Mouse (Mus musculus): ENCODE data around the gene Ankdd1b.

DNA sequence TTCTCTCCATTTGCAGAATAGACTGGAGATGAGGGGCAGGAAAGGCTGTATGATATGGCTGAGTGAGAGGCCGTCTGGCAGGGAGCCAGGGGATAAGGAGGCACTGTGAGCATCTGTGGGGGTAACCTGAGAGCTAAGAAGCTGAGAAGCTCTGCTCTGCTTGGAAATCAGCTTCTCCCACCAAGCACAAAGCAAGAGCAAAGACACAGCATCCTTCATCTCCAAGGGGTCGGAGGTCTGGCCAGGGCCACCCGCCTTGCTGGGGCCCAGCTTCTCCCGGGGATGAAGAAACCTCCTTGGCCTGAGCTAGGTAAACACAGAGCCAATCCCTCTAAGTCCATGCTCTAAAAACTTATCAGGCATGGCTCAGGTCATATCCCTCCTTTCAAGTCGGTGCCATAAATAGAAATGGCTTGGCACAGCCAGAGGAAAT is 36.1 kb downstream of the Ankdd1b start:
- no peak for TF ChIP-seq POLR2A (IDR thresholded peaks at IDR 0.05; ENCODE audit: borderline replicate concordance, insufficient read depth, low read length)
- no peak for TF ChIP-seq CTCF (IDR thresholded peaks at IDR 0.05; ENCODE audit: borderline replicate concordance, insufficient read depth, low read depth, low read length)

Data from cerebellum, adult 2 months (tissue).